Mouse (Mus musculus): ENCODE measurements around the gene Tmem51.

Tmem51 gene

DNA sequence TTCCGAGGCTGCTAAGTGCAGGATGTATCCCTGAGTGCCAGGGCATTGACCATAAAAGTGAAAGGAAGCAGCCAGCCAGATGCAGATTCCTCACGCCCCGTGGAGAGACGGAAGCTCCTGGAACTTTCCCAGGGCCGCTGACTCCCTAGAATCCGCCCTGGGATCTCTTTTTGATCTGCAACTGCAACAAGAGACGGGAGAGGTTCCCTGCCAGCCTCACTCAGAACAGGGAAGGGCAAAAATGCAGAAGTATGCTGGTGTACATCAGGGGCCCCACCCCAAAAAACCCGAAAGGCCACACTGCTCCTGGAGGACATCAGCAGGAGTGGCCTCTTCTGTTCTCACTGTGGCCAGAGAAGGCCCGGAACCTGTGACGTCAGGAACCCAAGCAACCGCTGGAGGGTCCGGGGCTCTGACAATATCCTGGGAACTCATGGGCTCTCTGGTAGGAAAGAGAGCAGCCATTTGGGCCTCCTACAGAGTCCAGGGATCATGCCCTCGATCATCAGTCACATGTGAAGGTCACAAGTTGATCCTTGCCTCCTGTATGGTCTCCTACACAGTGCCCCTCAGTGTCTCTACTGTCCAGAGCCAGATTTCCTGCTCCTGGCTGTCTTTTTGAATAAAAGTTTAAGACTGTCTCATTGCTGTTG is 2.3 kb downstream of the Tmem51 start:
- no peak for DNase-seq (ENCODE audit: low spot score in 2 of 2)

- no peak for DNase-seq (ENCODE audit: low spot score in 2 of 2)
These were observed 3.0 kb downstream of the Tmem51 start for GRCm38 (mm10) chr4:142080901-142081630.

DNA sequence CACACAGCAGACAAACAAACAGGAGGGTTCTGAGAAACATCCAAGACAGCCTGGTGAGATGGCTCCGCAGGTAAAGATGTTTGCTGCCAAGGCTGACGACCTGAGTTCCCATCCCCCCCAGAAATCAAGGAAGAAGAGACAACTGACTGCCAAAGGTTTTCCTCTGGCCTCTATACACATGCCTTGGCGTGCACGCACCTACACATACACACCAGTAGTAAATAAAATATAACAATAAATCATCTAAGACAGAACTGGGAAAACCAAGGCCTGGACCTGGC is 3.7 kb downstream of the Tmem51 start:
- DNase-seq (ENCODE audit: low spot score in 2 of 2) = no peak

- peak; percentile 33 to 36 for DNase-seq (ENCODE audit: low spot score in 2 of 2)
These were observed 4.2 kb downstream of the Tmem51 start for GRCm38 (mm10) chr4:142079629-142080486.

GRCm38 (mm10) chr4:142077572-142078271 is 6.4 kb downstream of the Tmem51 start:
- no peak for DNase-seq (ENCODE audit: low spot score in 2 of 2)

GRCm38 (mm10) chr4:142076883-142077282 is 7.2 kb downstream of the Tmem51 start:
- DNase-seq (ENCODE audit: low spot score in 2 of 2) = no peak

DNA sequence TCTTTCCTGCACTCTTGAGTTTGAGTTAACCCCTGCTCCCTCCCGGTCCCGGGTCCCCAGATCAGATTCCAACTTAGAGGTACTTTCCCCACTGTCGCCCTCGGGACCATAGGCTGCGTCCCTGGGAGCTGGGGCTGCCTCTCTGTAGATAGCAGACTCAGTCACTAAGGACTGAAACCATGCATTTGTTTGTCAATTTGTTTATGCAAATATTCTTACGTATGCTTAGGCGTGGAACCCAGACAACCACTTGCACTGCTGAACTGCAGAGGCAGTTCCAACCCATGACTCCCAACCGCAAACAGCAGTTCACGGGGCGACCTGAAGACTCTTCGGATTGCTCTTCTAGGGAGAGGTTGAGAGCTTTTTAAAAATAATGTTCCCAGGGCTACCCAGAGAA is 8.2 kb downstream of the Tmem51 start:
- no peak for DNase-seq (ENCODE audit: low spot score in 2 of 2)

DNA sequence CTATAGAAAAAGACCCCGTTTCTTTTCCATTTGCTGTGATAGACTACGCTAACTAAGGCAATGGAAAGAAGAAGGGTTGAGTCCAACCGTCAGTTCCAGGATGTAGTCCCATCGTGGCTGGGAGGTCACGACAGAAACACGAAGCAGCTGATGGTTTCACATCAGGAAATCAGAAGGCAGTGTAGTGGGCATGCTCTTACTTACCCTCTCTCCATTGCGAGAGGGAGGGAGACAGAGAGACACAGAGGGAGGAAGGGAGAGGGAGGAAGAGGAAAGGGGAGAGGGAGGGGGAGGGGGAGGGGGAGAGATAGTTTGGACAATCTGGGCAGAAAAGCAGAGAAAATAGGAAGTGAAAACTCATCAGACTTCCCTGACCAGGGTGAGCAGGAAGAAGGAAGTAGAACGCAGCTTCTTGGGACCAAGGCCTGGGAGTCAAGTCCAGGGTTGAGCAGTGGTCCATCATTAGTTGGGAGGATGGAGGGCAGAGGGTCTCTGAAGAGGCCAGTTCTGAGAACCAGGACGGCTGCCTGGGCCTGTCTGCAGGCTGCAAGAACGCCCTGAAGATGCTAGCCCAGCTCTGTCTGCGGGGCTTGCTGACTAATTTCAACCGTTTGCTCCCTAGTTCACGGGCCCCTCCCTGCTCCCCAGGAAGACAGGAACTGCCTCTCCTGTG is 9.9 kb downstream of the Tmem51 start:
- DNase-seq (ENCODE audit: low spot score in 2 of 2) = no peak

GRCm38 (mm10) chr4:142071243-142071991 is 12.7 kb downstream of the Tmem51 start:
- no peak for DNase-seq (ENCODE audit: low spot score in 2 of 2)

DNA sequence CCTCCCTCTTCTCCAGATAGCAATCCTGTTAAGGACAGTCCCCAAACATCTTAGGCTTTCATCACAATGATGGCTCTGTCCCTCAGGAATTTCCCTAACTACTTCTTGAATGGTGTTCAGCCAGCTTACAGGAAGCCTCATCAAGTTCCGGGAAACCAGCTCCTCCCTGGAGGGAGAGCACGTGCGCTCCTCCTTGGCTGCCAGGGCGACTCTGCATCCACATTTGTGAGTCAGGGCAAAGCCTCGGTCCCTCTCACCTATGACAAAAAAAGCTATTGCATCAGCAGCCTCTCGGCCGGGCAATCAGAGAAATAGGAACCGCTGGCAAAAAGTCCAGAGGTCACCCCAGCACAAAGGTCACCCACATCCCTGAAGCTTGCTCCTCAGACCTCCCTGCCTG is 13.3 kb downstream of the Tmem51 start:
- DNase-seq (ENCODE audit: low spot score in 2 of 2) = no peak

DNA sequence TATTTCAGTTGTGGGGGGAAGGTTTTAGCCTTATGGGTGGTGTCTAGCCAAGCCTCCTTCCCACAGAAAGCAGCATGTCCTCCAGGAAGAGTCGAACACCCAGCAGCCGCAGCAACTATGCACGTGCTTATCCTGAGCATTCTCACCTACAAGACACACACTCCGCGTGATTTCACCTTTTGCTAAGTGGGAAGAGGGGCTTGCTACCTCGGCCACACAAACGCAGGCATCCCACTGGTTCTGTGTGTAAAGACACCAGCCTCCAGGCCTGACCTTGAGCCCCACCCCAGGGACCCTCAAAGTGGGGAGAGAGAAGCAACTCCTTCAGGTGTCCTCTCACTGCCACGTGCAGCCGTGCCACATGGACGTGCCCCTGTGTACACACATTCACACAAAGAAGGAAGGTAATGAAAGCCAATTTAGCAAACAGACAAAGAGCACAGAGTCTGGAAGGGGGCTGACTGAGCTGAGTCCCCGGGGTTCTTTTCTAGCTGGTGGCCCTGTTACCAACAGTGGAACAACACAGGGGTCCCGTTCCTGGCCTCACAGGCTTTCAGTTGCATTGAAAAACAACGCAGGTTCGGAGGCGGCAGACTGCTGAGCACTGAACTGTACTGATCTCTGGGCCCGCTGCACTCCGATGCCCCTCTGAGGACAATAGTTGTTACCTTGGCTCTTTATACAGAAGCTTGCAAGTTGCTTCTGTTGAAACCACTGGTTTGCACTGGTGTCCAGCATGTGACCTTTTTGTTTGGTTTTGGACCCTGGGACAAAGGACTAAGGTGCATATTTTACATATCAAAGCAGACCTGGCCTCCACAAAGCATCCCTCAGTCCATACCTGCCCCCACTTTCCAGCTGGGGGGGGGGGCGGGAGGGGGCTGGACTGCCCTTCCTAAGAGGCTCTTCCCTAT is 14.9 kb downstream of the Tmem51 start:
- no peak for DNase-seq (ENCODE audit: low spot score in 2 of 2)

DNA sequence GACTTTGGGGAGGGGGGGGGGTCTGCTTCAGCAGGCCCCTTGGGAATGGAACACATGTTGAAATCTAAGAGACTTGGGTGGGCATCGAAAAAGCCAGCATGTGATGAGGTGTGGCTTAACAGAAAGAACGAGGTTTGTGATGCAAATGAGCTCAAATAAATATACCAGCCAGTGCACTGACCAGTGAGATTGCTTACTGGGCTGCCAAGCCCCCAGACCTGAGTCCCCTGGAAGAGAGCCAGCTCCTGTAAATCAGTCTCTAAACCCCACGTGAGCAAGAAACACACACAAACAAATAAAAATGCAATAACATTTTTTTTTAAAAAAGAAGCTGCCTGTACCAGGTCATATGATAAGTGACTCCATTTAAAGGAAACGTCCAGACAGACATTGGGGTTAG is 17.5 kb downstream of the Tmem51 start:
- DNase-seq (ENCODE audit: low spot score in 2 of 2) = no peak

DNA sequence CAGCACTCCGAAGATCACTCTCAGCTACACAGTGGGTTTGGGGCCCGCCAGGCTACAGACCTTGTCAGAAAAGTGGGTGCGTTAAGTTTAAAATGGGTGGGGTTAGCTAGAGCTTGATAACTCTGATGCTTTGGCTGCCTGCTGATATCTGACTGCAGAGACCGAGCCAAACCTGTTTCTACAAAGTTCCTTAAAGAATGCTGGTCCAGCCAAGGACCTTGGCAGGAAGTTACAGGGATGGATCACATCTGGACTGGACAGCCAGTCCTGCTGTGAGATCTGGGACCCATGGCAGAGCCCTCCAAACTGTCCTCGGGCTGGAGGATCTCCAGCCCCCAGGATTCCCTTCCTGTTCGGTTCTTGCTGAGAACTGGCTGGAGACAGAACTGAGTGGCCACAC is 18.3 kb downstream of the Tmem51 start:
- DNase-seq (ENCODE audit: low spot score in 2 of 2) = no peak

- DNase-seq (ENCODE audit: low spot score in 2 of 2) = no peak
These were observed 18.8 kb downstream of the Tmem51 start for GRCm38 (mm10) chr4:142065270-142065669.

DNA sequence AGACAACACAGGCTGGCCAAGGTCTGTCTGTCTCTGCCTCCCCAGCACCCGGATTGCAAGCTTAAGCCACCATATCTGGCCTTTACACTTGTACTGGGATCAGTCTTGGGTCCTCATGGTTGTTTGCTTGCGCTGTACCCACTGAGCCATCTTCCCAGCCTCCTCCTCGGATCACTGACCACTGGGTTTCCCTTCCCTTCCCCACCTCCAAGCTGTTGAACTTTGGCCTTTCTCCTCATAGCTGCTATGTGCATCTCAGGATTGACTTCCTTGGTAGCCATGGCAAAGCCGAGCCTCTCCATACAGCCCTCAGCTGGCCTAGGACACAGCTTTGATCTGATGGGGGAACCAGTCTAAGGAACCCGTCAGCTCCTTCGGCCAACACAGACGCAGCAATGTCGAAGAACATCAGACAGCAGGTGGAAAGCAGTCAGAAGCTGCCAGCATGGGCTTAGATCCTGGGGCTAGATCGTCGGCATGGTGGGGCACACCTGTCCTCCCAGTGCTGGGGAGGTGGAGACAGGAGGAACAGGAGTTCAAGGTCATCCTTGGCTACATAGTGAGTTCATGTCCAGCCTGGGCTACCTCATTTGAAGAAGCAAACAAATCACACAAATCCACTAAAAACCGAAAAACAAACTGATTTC is 19.4 kb downstream of the Tmem51 start:
- DNase-seq (ENCODE audit: low spot score in 2 of 2) = no peak

DNA sequence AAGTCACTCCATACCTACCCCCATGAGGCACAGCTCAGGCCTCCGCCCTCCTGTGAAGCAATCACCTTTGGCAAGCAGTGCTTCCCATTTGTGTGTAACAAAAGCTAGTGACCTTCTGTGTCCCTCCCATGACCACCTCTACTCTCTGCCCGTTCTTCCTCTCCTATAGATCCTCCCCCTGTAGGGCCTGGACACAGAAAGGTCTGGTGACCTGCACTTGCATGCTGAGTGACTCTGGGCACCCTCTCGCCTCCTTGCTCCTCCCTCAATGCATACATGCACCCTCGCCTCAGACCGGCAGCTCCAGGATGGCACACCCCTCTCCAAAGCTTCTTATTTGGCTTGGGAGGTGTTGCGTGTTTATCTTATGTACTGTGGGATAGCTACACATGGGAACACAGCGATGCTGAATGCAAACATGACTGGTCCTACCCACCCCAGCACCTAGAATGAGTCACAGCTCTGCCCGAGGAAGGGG is 21.0 kb downstream of the Tmem51 start:
- no peak for DNase-seq (ENCODE audit: low spot score in 2 of 2)

- DNase-seq (ENCODE audit: low spot score in 2 of 2) = no peak
These were observed 22.4 kb downstream of the Tmem51 start for GRCm38 (mm10) chr4:142061485-142062240.
